Mouse (Mus musculus) limb, embryonic 13.5 days (tissue): ENCODE measurements at regions not wholly inside any gene's neighbourhood (a gene's known extent, or its start where the extent isn't known, plus 50 kb on each side); places are given as distances from the start of the nearest gene placed in this dataset.
A peak's percentile ranks its signal among the peaks of the same experiment; 100 is the strongest.
"Not testable (repeated sequence)": the region's sequence is repeated elsewhere in the genome, so short reads cannot be mapped to it uniquely, and the experiment has no call there.

Source experiments
- ATAC-seq: fragments of 200-750 bp; cut with Nextera tagmentation; 2 replicates; pipeline ENCODE4 v1.8.0; 2017; ENCODE audit warnings: low read depth, moderate number of reproducible peaks, moderate TSS enrichment; ENCODE audit not compliant: low FRiP score
- H3K27ac ChIP-seq: fragments of 300-500 bp; sonication (generic); 2 replicates; pipeline ENCODE4 v1.5.1; 2015; ENCODE audit warnings: inconsistent platforms, mild to moderate bottlenecking, moderate library complexity
- H3K27me3 ChIP-seq: fragments of 300-500 bp; sonication (generic); 2 replicates; pipeline ENCODE4 v1.6.1; 2015; ENCODE audit warnings: mild to moderate bottlenecking, inconsistent platforms
- H3K36me3 ChIP-seq: fragments of 300-500 bp; sonication (generic); 2 replicates; pipeline ENCODE4 v1.6.1; 2015; ENCODE audit warnings: inconsistent platforms, mild to moderate bottlenecking, moderate library complexity
- H3K4me1 ChIP-seq: fragments of 300-500 bp; sonication (generic); 2 replicates; pipeline ENCODE4 v1.6.1; 2015; ENCODE audit warnings: inconsistent platforms
- H3K4me2 ChIP-seq: fragments of 300-500 bp; sonication (generic); replicated peaks from 2 replicates; pipeline ENCODE4 v1.6.1; 2015; ENCODE audit warnings: inconsistent platforms, mild to moderate bottlenecking, moderate library complexity
- H3K4me3 ChIP-seq: fragments of 300-500 bp; sonication (generic); 2 replicates; pipeline ENCODE4 v1.5.1; 2015; ENCODE audit warnings: moderate library complexity, mild to moderate bottlenecking, inconsistent platforms
- H3K9ac ChIP-seq: fragments of 300-500 bp; sonication (generic); 2 replicates; pipeline ENCODE4 v1.6.1; 2015; ENCODE audit warnings: mild to moderate bottlenecking, inconsistent platforms
- H3K9me3 ChIP-seq: fragments of 300-500 bp; sonication (generic); 2 replicates; pipeline ENCODE4 v1.6.1; 2016; ENCODE audit warnings: inconsistent platforms
- WGBS: fragments of 180-500 bp; shearing (Covaris S2); methylation state at CpG from one replicate; pipeline ENCODE4 v1.1.7; 2015; 5-methylcytosine and 5-hydroxymethylcytosine counted together

- WGBS: 59% methylated on average over 47 of the region's 47 CpGs
- not testable (repeated sequence) for H3K9me3 ChIP-seq, H3K27ac ChIP-seq, H3K9ac ChIP-seq, H3K36me3 ChIP-seq, H3K4me1 ChIP-seq, H3K27me3 ChIP-seq
- Histone ChIP-seq H3K4me2 (peak overlapping the region; percentile 44), H3K4me3 (peak overlapping the region; percentile 32)
- peak; percentile 96 for ATAC-seq
Observed at GRCm38 (mm10) chr8:20557609-20558008, 57.1 kb upstream of the Gm21119 start.
